Mouse (Mus musculus) naive thymus-derived CD4-positive, alpha-beta T cell, adult 2 months (primary cell): ENCODE results near the gene Orc4.
A peak's percentile ranks its signal among the peaks of the same experiment; 100 is the strongest.
"Not testable (repeated sequence)": the region's sequence is repeated elsewhere in the genome, so short reads cannot be mapped to it uniquely, and the experiment has no call there.

Experiments used
- DNase-seq: peaks from one replicate; pipeline ENCODE4 v3.0.0-alpha.2; 2011; ENCODE audit warnings: low read depth

Gene Orc4

GRCm38 (mm10) chr2:48950252-48950315, at the start of gene Orc4:
Gene Orc4 (minus strand): TSS chr2:48950277.
- no peak for DNase-seq

GRCm38 (mm10) chr2:48990322-48990721, 40.2 kb upstream of the Orc4 start:
- DNase-seq = no peak

GRCm38 (mm10) chr2:48978920-48979319, 28.8 kb upstream of the Orc4 start:
- DNase-seq = no peak

GRCm38 (mm10) chr2:48956591-48956990, 6.5 kb upstream of the Orc4 start:
- no peak for DNase-seq

- peak; percentile 29 for DNase-seq
Measured at GRCm38 (mm10) chr2:48950316-48950880, 321 bp upstream of the Orc4 start.

GRCm38 (mm10) chr2:48949743-48950251, 280 bp downstream of the Orc4 start:
- no peak for DNase-seq

GRCm38 (mm10) chr2:48948841-48949584, 1.1 kb downstream of the Orc4 start, which contains the start of gene Mbd5:
Gene Mbd5 (plus strand): TSS chr2:48949508.
- peak; percentile 99 for DNase-seq

- DNase-seq = no peak
Measured at GRCm38 (mm10) chr2:48947761-48948160, 2.3 kb downstream of the Orc4 start.

GRCm38 (mm10) chr2:48935058-48935457, 15.0 kb downstream of the Orc4 start:
- DNase-seq = no peak

- DNase-seq = no peak
Measured at GRCm38 (mm10) chr2:48915832-48916231, 34.2 kb downstream of the Orc4 start.

GRCm38 (mm10) chr2:48914185-48914584, 35.9 kb downstream of the Orc4 start:
- no peak for DNase-seq

- DNase-seq = peak; percentile 47
Measured at GRCm38 (mm10) chr2:48908866-48909265, 41.2 kb downstream of the Orc4 start.

- DNase-seq = no peak
Measured at GRCm38 (mm10) chr2:48895186-48895585, 54.9 kb downstream of the Orc4 start.

- peak; percentile 78 for DNase-seq
Measured at GRCm38 (mm10) chr2:48885945-48886344, 64.1 kb downstream of the Orc4 start.

GRCm38 (mm10) chr2:48868199-48868913, 81.7 kb downstream of the Orc4 start:
- no peak for DNase-seq

- DNase-seq = not testable (repeated sequence)
Measured at GRCm38 (mm10) chr2:48865596-48865995, 84.5 kb downstream of the Orc4 start.
